Mouse (Mus musculus) limb, embryonic 11.5 days (tissue): ENCODE measurements around the gene Arhgef3. TPM values are rescaled to one million over a fixed set of nuclear protein-coding genes. Genes with fewer than 3 reads are reported as not detected.
"Not testable (repeated sequence)": the region's sequence is repeated elsewhere in the genome, so short reads cannot be mapped to it uniquely, and the experiment has no call there.

ENCODE experiments used
- ATAC-seq: fragments of 200-750 bp; cut with Nextera tagmentation; 2 replicates; pipeline ENCODE4 v1.8.0; 2017; ENCODE audit warnings: low read depth; ENCODE audit not compliant: insufficient number of reproducible peaks, low FRiP score, low TSS enrichment
- DNase-seq: peaks from one replicate; pipeline ENCODE4 v3.0.0-alpha.2; 2015; ENCODE audit warnings: low spot score
- H3K27ac ChIP-seq: fragments of 300-500 bp; sonication (generic); replicated peaks from 2 replicates; pipeline ENCODE4 v1.5.1; 2014; ENCODE audit warnings: low read depth, mild to moderate bottlenecking, low read length
- H3K27me3 ChIP-seq: fragments of 300-500 bp; sonication (generic); 2 replicates; pipeline ENCODE4 v1.6.1; 2014; ENCODE audit warnings: mild to moderate bottlenecking, low read length, mixed read lengths; ENCODE audit not compliant: control insufficient read depth, insufficient read depth
- H3K36me3 ChIP-seq: fragments of 300-500 bp; sonication (generic); 2 replicates; pipeline ENCODE4 v1.6.1; 2014; ENCODE audit warnings: mild to moderate bottlenecking, low read length, moderate library complexity, mixed read lengths; ENCODE audit not compliant: control insufficient read depth, insufficient read depth
- H3K4me1 ChIP-seq: fragments of 300-500 bp; sonication (generic); 2 replicates; pipeline ENCODE4 v1.6.1; 2014; ENCODE audit warnings: low read length, mixed read lengths; ENCODE audit not compliant: control insufficient read depth, insufficient read depth
- H3K4me2 ChIP-seq: fragments of 300-500 bp; sonication (generic); 2 replicates; pipeline ENCODE4 v1.6.1; 2014; ENCODE audit warnings: low read depth, mild to moderate bottlenecking, moderate library complexity; ENCODE audit not compliant: severe bottlenecking
- H3K4me3 ChIP-seq: fragments of 300-500 bp; sonication (generic); 2 replicates; pipeline ENCODE4 v1.5.1; 2014; ENCODE audit warnings: low read depth, low read length
- H3K9ac ChIP-seq: fragments of 300-500 bp; sonication (generic); 2 replicates; pipeline ENCODE4 v1.6.1; 2014; ENCODE audit warnings: mild to moderate bottlenecking, low read length
- H3K9me3 ChIP-seq: fragments of 300-500 bp; sonication (generic); 2 replicates; pipeline ENCODE4 v1.6.1; 2016; ENCODE audit warnings: low read length; ENCODE audit not compliant: control insufficient read depth
- WGBS: fragments of 180-500 bp; shearing (Covaris S2); extraction: QIAGEN DNeasy Blood & Tissue Kit; methylation state at CpG from one replicate; pipeline ENCODE4 v1.1.7; 2014; 5-methylcytosine and 5-hydroxymethylcytosine counted together
- polyA plus RNA-seq: library from polyadenylated mRNA; unstranded; fragments of >200 nt; fragmentation: Nextera tagmentation; extraction: Ambion mirVana; gene quantifications from 2 replicates; pipeline ENCODE4 v1.2.1, GENCODE M21; 2014

The Arhgef3 gene
- polyA plus RNA-seq, 1 experiment from 2014 or later: 17.8 TPM

- WGBS: 87% methylated on average over 5 of the region's 5 CpGs
- H3K9ac ChIP-seq: no peak overlapping the region
- H3K27ac ChIP-seq: no peak overlapping the region
- no peaks in the 10 kb centered on the region for H3K4me1 ChIP-seq
- no peaks in the 10 kb centered on the region for H3K27me3 ChIP-seq
- DNase-seq (no peak), ATAC-seq (no peak)
- H3K9me3 ChIP-seq: no peaks in the 10 kb centered on the region
- no peak overlapping the region for H3K4me2 ChIP-seq
- H3K4me3 ChIP-seq: no peak overlapping the region
- no peaks in the 10 kb centered on the region for H3K36me3 ChIP-seq
These were observed 131.7 kb downstream of the Arhgef3 start for GRCm38 (mm10) chr14:27246424-27246823.

- WGBS: 90% methylated on average over 10 of the region's 10 CpGs
- not testable (repeated sequence) for H3K4me2 ChIP-seq, ATAC-seq, DNase-seq, H3K9me3 ChIP-seq, H3K4me1 ChIP-seq, H3K27ac ChIP-seq, H3K27me3 ChIP-seq, H3K9ac ChIP-seq, H3K4me3 ChIP-seq, H3K36me3 ChIP-seq
These were observed 132.2 kb downstream of the Arhgef3 start for GRCm38 (mm10) chr14:27246948-27247347.

DNA sequence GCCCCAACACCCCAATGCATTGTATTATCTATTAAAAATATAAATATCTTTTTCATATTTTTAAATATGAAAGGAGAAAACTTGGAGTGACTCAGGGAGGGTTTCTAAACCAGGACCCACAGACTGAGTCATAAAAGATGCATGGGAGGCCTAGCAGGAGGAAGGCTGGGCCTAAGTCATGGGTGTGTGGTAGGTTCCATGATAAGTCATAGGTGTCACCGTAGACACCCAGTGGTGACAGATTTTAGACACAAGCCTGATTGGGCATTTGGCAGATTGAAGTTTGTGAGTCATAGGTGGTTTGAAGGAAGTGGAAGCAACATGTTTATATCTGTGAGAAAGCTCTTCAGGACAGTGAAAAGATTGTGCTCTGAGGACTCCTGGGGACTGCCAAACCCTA is 134.4 kb downstream of the Arhgef3 start:
- WGBS: 100% methylated on average over 1 of the region's 1 CpGs
- ATAC-seq: no peak
- no peak overlapping the region for H3K27ac ChIP-seq

DNA sequence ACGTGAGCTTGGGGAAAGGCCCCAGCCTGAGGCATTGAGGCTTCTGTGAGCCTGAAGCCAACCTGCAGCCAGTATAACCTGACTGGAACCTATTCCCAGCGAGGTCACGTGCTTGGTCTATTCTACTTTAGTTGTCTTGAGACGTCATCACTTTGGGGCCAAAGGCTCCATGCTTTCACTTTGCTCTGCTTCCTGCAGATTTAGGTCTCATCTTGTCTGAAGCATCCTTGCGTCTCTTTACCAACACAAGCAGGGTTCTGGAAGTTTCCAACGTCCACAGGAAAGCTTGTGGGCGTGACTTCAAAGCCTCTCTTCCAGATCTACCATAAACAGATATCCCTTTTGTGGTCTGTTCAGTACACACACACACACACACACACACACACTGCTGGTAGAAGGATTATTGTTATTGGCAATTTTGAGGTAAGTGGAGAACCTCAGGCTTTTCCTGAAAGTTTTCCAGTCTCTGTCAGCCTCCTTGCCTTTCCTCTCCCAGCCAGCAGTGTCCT is 135.6 kb downstream of the Arhgef3 start:
- Histone ChIP-seq H3K9me3 (no peaks in the 10 kb centered on the region), H3K36me3 (no peaks in the 10 kb centered on the region), H3K4me1 (no peaks in the 10 kb centered on the region), H3K27ac (no peak overlapping the region), H3K4me3 (no peak overlapping the region), H3K27me3 (no peaks in the 10 kb centered on the region), H3K4me2 (no peak overlapping the region), H3K9ac (no peak overlapping the region)
- ATAC-seq: no peak
- no peak for DNase-seq
- 78% methylated on average over 7 of the region's 7 CpGs for WGBS

More for the DNA sequence above, 134.4 kb downstream of the Arhgef3 start:
- no peaks in the 10 kb centered on the region for H3K36me3 ChIP-seq
- H3K4me3 ChIP-seq: no peak overlapping the region
- no peak overlapping the region for H3K4me2 ChIP-seq
- no peaks in the 10 kb centered on the region for H3K9me3 ChIP-seq
- H3K27me3 ChIP-seq: no peaks in the 10 kb centered on the region
- no peak for DNase-seq
- no peak overlapping the region for H3K9ac ChIP-seq
- no peaks in the 10 kb centered on the region for H3K4me1 ChIP-seq

DNA sequence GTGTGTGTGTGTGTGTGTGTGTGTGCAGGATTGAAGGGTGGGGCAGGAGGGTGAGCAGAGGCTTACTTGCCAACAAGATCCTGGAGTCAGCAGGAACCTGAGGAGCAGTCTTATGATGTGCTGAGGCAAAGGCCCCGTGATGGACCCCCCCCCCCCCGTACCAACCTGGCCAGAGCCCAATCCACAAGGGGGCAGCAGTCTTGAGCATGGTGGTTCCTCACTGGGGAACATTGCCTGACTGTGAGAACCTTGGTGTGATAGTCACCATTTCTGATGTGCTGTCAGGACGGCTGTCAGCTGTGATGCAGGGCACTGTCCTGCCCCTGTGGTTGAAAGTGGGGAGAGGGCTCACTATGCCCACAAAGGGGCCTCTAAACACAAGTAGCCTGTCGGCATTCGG is 138.7 kb downstream of the Arhgef3 start:
- WGBS: 79% methylated on average over 5 of the region's 5 CpGs
- Histone ChIP-seq H3K9ac (no peak overlapping the region), H3K4me2 (no peak overlapping the region), H3K9me3 (no peaks in the 10 kb centered on the region), H3K4me1 (no peaks in the 10 kb centered on the region), H3K36me3 (no peaks in the 10 kb centered on the region), H3K27ac (no peak overlapping the region), H3K4me3 (no peak overlapping the region), H3K27me3 (no peaks in the 10 kb centered on the region)
- ATAC-seq (no peak), DNase-seq (no peak)

DNA sequence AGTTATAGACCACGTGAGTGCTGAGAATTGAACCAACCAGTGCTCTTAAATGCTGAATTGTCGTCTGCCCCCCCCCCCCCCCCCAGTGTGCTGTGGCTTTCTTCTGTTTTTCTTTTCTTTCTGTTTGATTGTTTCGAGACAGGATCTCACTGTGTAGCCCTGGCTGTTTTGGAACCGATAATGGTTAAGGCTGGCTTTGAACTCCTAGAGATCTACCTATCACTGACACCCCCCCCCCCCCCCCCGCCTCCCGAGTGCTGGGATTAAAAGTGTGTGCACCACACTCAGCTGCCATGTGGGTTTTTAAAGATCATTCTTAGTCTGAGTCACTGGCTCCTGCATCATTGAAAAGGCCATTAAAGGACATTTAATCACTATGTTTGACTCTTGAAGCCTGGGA is 147.7 kb downstream of the Arhgef3 start:
- WGBS: 71% methylated on average over 6 of the region's 6 CpGs
- Histone ChIP-seq H3K36me3 (no peaks in the 10 kb centered on the region), H3K4me1 (no peaks in the 10 kb centered on the region), H3K9ac (no peak overlapping the region), H3K4me3 (no peak overlapping the region), H3K27ac (no peak overlapping the region), H3K9me3 (no peaks in the 10 kb centered on the region), H3K4me2 (no peak overlapping the region), H3K27me3 (no peaks in the 10 kb centered on the region)
- ATAC-seq (no peak), DNase-seq (no peak)

DNA sequence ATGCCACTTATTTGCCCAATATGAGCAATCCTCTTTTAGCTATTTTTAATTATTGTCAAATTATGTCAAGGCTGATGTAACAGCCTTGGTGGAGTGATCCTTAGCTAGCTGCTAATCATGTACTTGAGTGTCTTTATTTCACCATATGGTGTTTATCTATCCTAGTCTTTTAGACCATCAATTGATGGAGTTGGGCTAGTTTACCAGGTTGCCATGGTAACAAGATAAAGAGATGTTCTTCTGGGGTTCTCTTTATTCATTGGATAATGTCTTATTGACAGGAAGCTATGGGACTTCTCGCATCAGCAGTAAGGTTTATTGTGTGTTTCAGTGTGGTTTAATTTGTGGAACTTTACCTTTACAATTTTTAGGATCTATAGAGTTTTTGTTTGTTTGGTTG is 151.9 kb downstream of the Arhgef3 start:
- Histone ChIP-seq H3K27ac (no peak overlapping the region), H3K9ac (no peak overlapping the region), H3K9me3 (no peaks in the 10 kb centered on the region), H3K4me1 (no peaks in the 10 kb centered on the region), H3K4me3 (no peak overlapping the region), H3K36me3 (no peaks in the 10 kb centered on the region), H3K27me3 (no peaks in the 10 kb centered on the region), H3K4me2 (no peak overlapping the region)
- no peak for DNase-seq
- 88% methylated on average over 1 of the region's 1 CpGs for WGBS
- ATAC-seq: no peak

- ATAC-seq: no peak
- DNase-seq: no peak
- H3K27me3 ChIP-seq: no peaks in the 10 kb centered on the region
- H3K27ac ChIP-seq: no peak overlapping the region
- no peaks in the 10 kb centered on the region for H3K9me3 ChIP-seq
- H3K9ac ChIP-seq: no peak overlapping the region
- H3K4me1 ChIP-seq: no peaks in the 10 kb centered on the region
- H3K4me2 ChIP-seq: no peak overlapping the region
- no peaks in the 10 kb centered on the region for H3K36me3 ChIP-seq
- H3K4me3 ChIP-seq: no peak overlapping the region
- WGBS: 78% methylated on average over 5 of the region's 5 CpGs
These were observed 153.4 kb downstream of the Arhgef3 start for GRCm38 (mm10) chr14:27268137-27268536.

DNA sequence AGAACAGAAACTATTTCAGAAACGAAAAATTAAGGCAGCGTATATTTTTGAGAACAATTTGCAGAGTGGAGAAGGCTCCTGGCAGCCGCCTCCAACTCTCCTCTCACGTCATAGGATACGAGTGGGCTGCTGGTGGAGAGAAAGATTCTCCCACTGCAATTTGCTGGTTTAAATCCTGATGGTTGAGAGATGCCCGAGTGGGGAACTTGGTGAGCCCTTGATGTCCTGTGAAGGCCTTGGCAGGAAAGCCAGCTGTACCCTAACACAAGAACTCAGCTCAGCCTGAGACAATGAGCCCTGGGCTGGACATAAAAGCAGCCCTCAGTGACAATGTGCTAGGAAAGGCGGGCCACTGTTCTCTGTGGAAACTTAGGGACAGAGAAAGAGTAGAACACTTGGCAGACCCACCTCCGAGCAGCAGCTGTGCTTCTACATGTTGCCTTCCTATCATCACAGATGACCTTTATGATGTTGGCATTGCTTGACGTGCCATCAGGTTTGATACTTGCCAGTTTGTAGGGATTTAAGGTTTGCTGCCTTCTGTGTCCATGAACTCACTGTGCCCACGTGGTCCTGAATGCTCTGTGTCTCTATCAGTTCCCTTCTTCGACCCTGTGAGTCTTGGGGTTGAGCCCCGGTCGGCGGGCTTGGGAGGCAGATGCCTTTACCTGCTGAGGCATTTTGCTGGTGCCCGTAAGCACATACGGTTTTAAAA is 154.4 kb downstream of the Arhgef3 start:
- no peaks in the 10 kb centered on the region for H3K4me1 ChIP-seq
- H3K4me3 ChIP-seq: no peak overlapping the region
- 89% methylated on average over 16 of the region's 16 CpGs for WGBS
- no peak overlapping the region for H3K9ac ChIP-seq
- H3K9me3 ChIP-seq: no peaks in the 10 kb centered on the region
- DNase-seq (no peak), ATAC-seq (no peak)
- H3K36me3 ChIP-seq: no peaks in the 10 kb centered on the region
- H3K27me3 ChIP-seq: no peaks in the 10 kb centered on the region
- no peak overlapping the region for H3K27ac ChIP-seq
- no peak overlapping the region for H3K4me2 ChIP-seq
